Mouse (Mus musculus) c-Kit-positive CD71-positive TER-119-positive erythroid progenitor cells, embryonic 14.5 days (primary cell): ENCODE measurements at regions not wholly inside any gene's neighbourhood (a gene's known extent, or its start where the extent isn't known, plus 50 kb on each side); places are given as distances from the start of the nearest gene placed in this dataset.

Experiments
- DNase-seq: peaks from one replicate; pipeline ENCODE4 v3.0.0-alpha.2; 2013; ENCODE audit warnings: low spot score

GRCm38 (mm10) chr14:76787601-76788000 is 230.9 kb upstream of the Serp2 start:
- DNase-seq, result no peak

- DNase-seq, result no peak
Measured at GRCm38 (mm10) chr14:76786214-76786613, 229.5 kb upstream of the Serp2 start.

- no peak for DNase-seq
Measured at GRCm38 (mm10) chr14:76781524-76781880, 224.8 kb upstream of the Serp2 start.

- no peak for DNase-seq
Measured at GRCm38 (mm10) chr14:76780572-76781523, 224.2 kb upstream of the Serp2 start.

GRCm38 (mm10) chr14:76778541-76779399 is 222.1 kb upstream of the Serp2 start:
- DNase-seq, result no peak

- no peak for DNase-seq
Measured at GRCm38 (mm10) chr14:76775387-76775924, 218.8 kb upstream of the Serp2 start.

- DNase-seq, result no peak
Measured at GRCm38 (mm10) chr14:76772781-76773438, 216.2 kb upstream of the Serp2 start.

GRCm38 (mm10) chr14:76770106-76770505 is 213.4 kb upstream of the Serp2 start:
- no peak for DNase-seq

GRCm38 (mm10) chr14:76767301-76767700 is 210.6 kb upstream of the Serp2 start:
- DNase-seq, result no peak

- no peak for DNase-seq
Measured at GRCm38 (mm10) chr14:76766186-76766713, 209.6 kb upstream of the Serp2 start.

- no peak for DNase-seq
Measured at GRCm38 (mm10) chr14:76765094-76765504, 208.4 kb upstream of the Serp2 start.

- DNase-seq, result no peak
Measured at GRCm38 (mm10) chr14:76764390-76764796, 207.7 kb upstream of the Serp2 start.

GRCm38 (mm10) chr14:76763539-76763938 is 206.8 kb upstream of the Serp2 start:
- no peak for DNase-seq

- DNase-seq, result no peak
Measured at GRCm38 (mm10) chr14:76762777-76763176, 206.1 kb upstream of the Serp2 start.

- no peak for DNase-seq
Measured at GRCm38 (mm10) chr14:76761691-76762090, 205.0 kb upstream of the Serp2 start.

- no peak for DNase-seq
Measured at GRCm38 (mm10) chr14:76761274-76761673, 204.6 kb upstream of the Serp2 start.

- DNase-seq, result no peak
Measured at GRCm38 (mm10) chr14:76760509-76761023, 203.9 kb upstream of the Serp2 start.

- no peak for DNase-seq
Measured at GRCm38 (mm10) chr14:76759377-76759776, 202.7 kb upstream of the Serp2 start.

- no peak for DNase-seq
Measured at GRCm38 (mm10) chr14:76758589-76758988, 201.9 kb upstream of the Serp2 start.

GRCm38 (mm10) chr14:76755591-76756376 is 199.1 kb upstream of the Serp2 start:
- no peak for DNase-seq

GRCm38 (mm10) chr14:76753734-76754133 is 197.0 kb upstream of the Serp2 start:
- DNase-seq, result no peak
